8 mouse cellular contexts compared by ENCODE assay signal in the genomic region with DNA sequence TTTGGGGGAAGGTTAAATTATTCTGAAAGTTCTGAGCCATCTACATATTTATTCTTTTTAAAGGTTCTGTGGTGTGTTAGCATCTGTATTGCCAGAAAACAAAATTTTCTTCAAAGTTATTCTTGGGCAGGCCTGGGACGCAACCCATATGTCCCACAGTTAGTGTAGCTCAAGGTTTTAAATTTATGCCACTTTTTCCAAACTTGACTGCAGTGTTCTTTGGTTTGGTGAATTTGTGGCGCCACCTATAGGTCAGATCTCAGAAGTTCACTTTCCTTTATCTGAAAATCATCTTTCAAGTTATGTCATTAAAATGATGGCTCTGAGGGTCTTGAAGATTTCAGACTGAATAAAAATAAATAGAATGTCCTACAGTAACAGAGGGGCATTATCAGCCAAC.
A peak's percentile ranks its signal among the peaks of the same experiment; 100 is the strongest.
DNase-seq lines count a peak whose midpoint lies in the region; ATAC-seq lines count a peak whose summit lies in the region.

No protein-coding gene starts in this region.

- 18% methylated on average over 2 of the region's 2 CpGs for WGBS in heart, embryonic 12.5 days

- no peaks in the 10 kb centered on the region for H3K27me3 ChIP-seq in heart, embryonic 12.5 days (replicated peaks)

- no peak for ATAC-seq in heart, embryonic 12.5 days (ENCODE audit: insufficient number of reproducible peaks, low FRiP score)

- DNase-seq in heart, postnatal 10 days = peak; percentile 12 to 52
- DNase-seq in 3T3-L1 (ENCODE audit: low read depth, low spot score) = peak; percentile 61
- DNase-seq in Muller cell, postnatal 12 days (ENCODE audit: inconsistent ontology term) = peak; percentile 11
- DNase-seq in embryo, embryonic 11 days = peak; percentile 60
- DNase-seq in layer of hippocampus, postnatal 25 days (ENCODE audit: extremely low spot score in 1 of 2, low spot score in 1 of 2) = peak; percentile 25 to 56
- DNase-seq in retina, postnatal 1 day = peak; percentile 66
- DNase-seq in testis, postnatal 14 days (ENCODE audit: low spot score) = no peak

- intact Hi-C loops in heart, postnatal 10 days (cut with DNase I) = loop anchor here (2.0 to 10.0 kb wide), 4 partner anchors 152 to 1199 kb away; no protein-coding TSS in a partner anchor

- H3K27ac ChIP-seq in heart, embryonic 12.5 days (ENCODE audit: poor library complexity, severe bottlenecking) = no peak overlapping the region

- H3K9ac ChIP-seq in heart, embryonic 12.5 days = no peak overlapping the region

- no peaks in the 10 kb centered on the region for H3K9me3 ChIP-seq in heart, embryonic 12.5 days (replicated peaks)

- no peak overlapping the region for H3K4me3 ChIP-seq in heart, embryonic 12.5 days

- no peaks in the 10 kb centered on the region for H3K36me3 ChIP-seq in heart, embryonic 12.5 days

- H3K4me1 ChIP-seq in heart, embryonic 12.5 days (replicated peaks) = no peaks in the 10 kb centered on the region

- H3K4me2 ChIP-seq in heart, embryonic 12.5 days = no peak overlapping the region
